ENCODE assay signal across 20 mouse cellular contexts in the genomic region with DNA sequence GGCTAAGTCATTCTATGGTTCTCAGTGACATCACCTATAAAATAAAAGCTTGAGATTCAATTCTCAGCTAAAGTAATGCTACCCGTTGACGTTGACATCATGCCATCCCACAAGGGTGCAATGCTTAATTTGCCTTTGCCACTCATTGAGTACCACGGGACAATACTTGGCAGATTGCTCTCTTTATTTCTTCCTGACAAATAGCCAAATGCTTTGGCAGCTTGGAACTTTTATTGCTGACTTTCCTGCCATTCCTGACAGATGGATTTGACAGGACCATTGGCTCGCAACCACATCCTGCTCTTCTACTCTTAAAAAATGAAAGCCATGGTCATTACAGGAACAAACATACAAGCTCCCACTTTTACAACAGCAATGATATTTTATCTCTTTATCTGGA.
DNase-seq lines count a peak whose midpoint lies in the region; ATAC-seq and TF ChIP-seq lines count a peak whose summit lies in the region.
"Had no signal": no experiment of that assay in that cellular context is flagged by ENCODE, and none has a peak within 500 bp of the region (broad histone marks: within the 10 kb centered on the region; RNA-seq: fewer than 3 reads in every experiment).

No protein-coding gene starts in this region.

- H3K27ac ChIP-seq in kidney, adult 2 months (ENCODE audit: insufficient read depth, low read depth, low read length): no peak overlapping the region
- H3K27ac ChIP-seq: embryonic facial prominence, embryonic 10.5 days; forebrain, embryonic 13.5 days; hindbrain, embryonic 10.5 days; stomach, embryonic 15.5 days had no signal

- no peaks in the 10 kb centered on the region for H3K36me3 ChIP-seq in kidney, adult 2 months (ENCODE audit: control insufficient read depth, insufficient read depth, low read length)
- H3K36me3 ChIP-seq: embryonic facial prominence, embryonic 10.5 days; heart, embryonic 12.5 days; hindbrain, embryonic 10.5 days; stomach, embryonic 15.5 days had no signal

- no peaks in the 10 kb centered on the region for H3K4me1 ChIP-seq in kidney, adult 2 months (ENCODE audit: control insufficient read depth, insufficient read depth, low read length)
- H3K4me1 ChIP-seq: forebrain, embryonic 13.5 days; heart, embryonic 12.5 days; hindbrain, embryonic 10.5 days; stomach, embryonic 15.5 days had no signal

- no peak for TF ChIP-seq CTCF in kidney, adult 2 months (conservative IDR thresholded peaks at IDR 0.05; ENCODE audit: insufficient read depth, insufficient read length, low read depth, low read length)

- peak; percentile 23 for DNase-seq in cerebellum, adult 9-11 months
- DNase-seq in cerebellum, adult 8-10 months: no peak
- DNase-seq in kidney, adult 2 months: peak; percentile 3
- DNase-seq in kidney, adult 8-10 months: no peak
- peak; percentile 72 for DNase-seq in Muller cell, postnatal 12 days (ENCODE audit: inconsistent ontology term)
- DNase-seq in cerebellum, postnatal 14 days: peak; percentile 18 to 79
- DNase-seq: gastrocnemius, postnatal 10 days; heart, adult 11 months; heart, postnatal 10 days; kidney, adult 18-20 months; kidney, postnatal 10 days; lung, postnatal 4 days; thymus, postnatal 4 days had no signal

- TF ChIP-seq POLR2A in kidney, adult 2 months (IDR thresholded peaks at IDR 0.05; ENCODE audit: low read depth, low read length): no peak

- no peak overlapping the region for H3K4me3 ChIP-seq in kidney, adult 2 months (ENCODE audit: insufficient read depth, low read depth, low read length)
- H3K4me3 ChIP-seq: embryonic facial prominence, embryonic 10.5 days; forebrain, embryonic 13.5 days; heart, embryonic 12.5 days; hindbrain, embryonic 10.5 days; stomach, embryonic 15.5 days had no signal

- no peaks in the 10 kb centered on the region for H3K27me3 ChIP-seq in kidney, adult 2 months (replicated peaks; ENCODE audit: control insufficient read depth, insufficient read depth, low read length)
- H3K27me3 ChIP-seq: forebrain, embryonic 13.5 days; heart, embryonic 12.5 days; stomach, embryonic 15.5 days had no signal

- no peak for ATAC-seq in erythroblast, adult 5-6 weeks (replicated peaks; ENCODE audit: low FRiP score, poor library complexity, severe bottlenecking)
- ATAC-seq: forebrain, embryonic 13.5 days; inflammation-experienced regulatory T-cells, adult 6 months had no signal

- 65% methylated on average over 4 of the region's 4 CpGs for WGBS in kidney, adult 2 months

Comparison
In these comparisons a context has a peak if more than half of its experiments do, and no peak if none do; other contexts are left out.
1. DNase-seq: peak in cerebellum, adult 9-11 months (single experiment), kidney, adult 2 months (single experiment), Muller cell, postnatal 12 days (single experiment) and cerebellum, postnatal 14 days (2 of 2); none in cerebellum, adult 8-10 months (single experiment) and kidney, adult 8-10 months (0 of 2).